Mouse (Mus musculus): Measurements from ENCODE around the gene Krtap9-1. TPM values are rescaled to one million over a fixed set of nuclear protein-coding genes. Genes with fewer than 3 reads are reported as not detected.
A peak's percentile ranks its signal among the peaks of the same experiment; 100 is the strongest.
"Not testable (repeated sequence)": the region's sequence is repeated elsewhere in the genome, so short reads cannot be mapped to it uniquely, and the experiment has no call there.

The Krtap9-1 gene
- not detected in 2 replicates for polyA plus RNA-seq (2015; fragmentation: Nextera tagmentation; extraction: Ambion mirVana)

- not testable (repeated sequence) for H3K9ac ChIP-seq; H3K27me3 ChIP-seq (replicated peaks); H3K4me1 ChIP-seq; H3K36me3 ChIP-seq (replicated peaks); ATAC-seq (replicated peaks); H3K4me2 ChIP-seq; H3K4me3 ChIP-seq; H3K9me3 ChIP-seq; H3K27ac ChIP-seq
- WGBS: 73% methylated on average over 1 of the region's 1 CpGs
Measured at GRCm38 (mm10) chr11:99873089-99873488, at the start of gene Krtap9-1. Krtap9-1 (plus strand) TSS chr11:99873389.

DNA sequence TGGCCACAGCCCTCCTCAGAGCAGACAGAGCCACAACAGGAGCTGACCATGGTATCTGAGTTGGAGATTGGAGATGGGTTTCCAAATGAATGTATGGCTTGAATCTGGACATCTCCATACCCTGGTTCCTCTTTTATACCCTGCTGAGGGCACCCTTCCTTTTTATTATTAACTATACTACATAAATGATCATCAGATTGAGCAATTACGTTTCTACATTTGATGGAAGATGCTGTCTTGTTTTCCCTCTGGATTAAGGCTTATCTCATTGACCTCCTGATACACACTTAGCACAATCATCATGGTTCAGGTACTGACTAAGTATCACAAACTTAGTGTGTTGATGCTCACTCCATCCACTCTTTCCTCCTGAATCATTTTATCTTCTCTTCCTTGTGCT is 35.2 kb upstream of the Krtap9-1 start, which contains the start of gene 2300003K06Rik:
Gene 2300003K06Rik, minus strand, starts transcription at position 101 of the 400 bp plus-strand sequence.
- no peak within 1 kb of the TSS for H3K4me2 ChIP-seq
- H3K4me3 ChIP-seq: no peak within 1 kb of the TSS
- no peak for ATAC-seq (replicated peaks)
- H3K27me3 ChIP-seq (replicated peaks): no peaks in the 10 kb centered on the region
- H3K27ac ChIP-seq: no peak within 1 kb of the TSS
- H3K9me3 ChIP-seq: no peaks in the 10 kb centered on the region
- no peaks in the 10 kb centered on the region for H3K36me3 ChIP-seq (replicated peaks)
- no peaks in the 10 kb centered on the region for H3K4me1 ChIP-seq
- 76% methylated on average over 1 of the region's 1 CpGs for WGBS
- H3K9ac ChIP-seq: no peak within 1 kb of the TSS

GRCm38 (mm10) chr11:99842185-99842584 is 31.0 kb upstream of the Krtap9-1 start:
- H3K4me3 ChIP-seq: no peak overlapping the region
- no peaks in the 10 kb centered on the region for H3K27me3 ChIP-seq (replicated peaks)
- H3K27ac ChIP-seq: no peak overlapping the region
- WGBS: 57% methylated on average over 1 of the region's 1 CpGs
- no peak overlapping the region for H3K4me2 ChIP-seq
- no peaks in the 10 kb centered on the region for H3K9me3 ChIP-seq
- ATAC-seq (replicated peaks): no peak
- no peaks in the 10 kb centered on the region for H3K4me1 ChIP-seq
- no peak overlapping the region for H3K9ac ChIP-seq
- H3K36me3 ChIP-seq (replicated peaks): no peaks in the 10 kb centered on the region

- Histone ChIP-seq H3K9ac (no peak overlapping the region), H3K9me3 (no peaks in the 10 kb centered on the region), H3K27ac (no peak overlapping the region), H3K4me3 (no peak overlapping the region), H3K4me2 (no peak overlapping the region), H3K36me3 (replicated peaks) (no peaks in the 10 kb centered on the region), H3K27me3 (replicated peaks) (no peaks in the 10 kb centered on the region), H3K4me1 (no peaks in the 10 kb centered on the region)
- no peak for ATAC-seq (replicated peaks)
- 95% methylated on average over 2 of the region's 2 CpGs for WGBS
Measured at GRCm38 (mm10) chr11:99846746-99847145, 26.4 kb upstream of the Krtap9-1 start.

- no peak within 1 kb of the TSS for H3K4me2 ChIP-seq
- no peaks in the 10 kb centered on the region for H3K27me3 ChIP-seq (replicated peaks)
- no peaks in the 10 kb centered on the region for H3K9me3 ChIP-seq
Measured at GRCm38 (mm10) chr11:99851508-99851907, 21.7 kb upstream of the Krtap9-1 start, which contains the start of gene Krtap4-16. Krtap4-16 (minus strand) TSS chr11:99851608.

DNA sequence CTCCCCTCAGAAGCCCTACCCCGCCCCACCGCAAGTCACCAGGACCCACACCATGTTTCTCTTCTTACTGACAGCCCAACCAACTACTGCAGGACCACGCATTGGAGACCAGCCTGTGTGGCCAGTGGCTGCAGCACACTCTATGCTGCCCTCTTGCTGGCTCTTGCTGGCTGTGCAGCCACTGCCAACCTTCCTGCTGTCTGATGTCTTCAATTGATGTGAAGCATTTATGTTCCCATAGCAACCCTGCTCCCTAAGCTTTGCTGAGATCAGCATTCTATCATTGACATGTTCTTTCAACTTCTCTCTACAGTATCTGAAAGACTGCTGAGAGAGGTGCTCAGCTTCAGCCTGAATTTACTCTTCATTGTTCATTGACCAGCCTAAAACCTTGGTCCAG is 19.1 kb upstream of the Krtap9-1 start:
- peaks cover 4% of the 10 kb centered on the region; the same call in 1 of the 2 replicates for H3K4me1 ChIP-seq
- H3K9me3 ChIP-seq: no peaks in the 10 kb centered on the region
- H3K27ac ChIP-seq: peak overlapping the region; percentile 2; the same call in 1 of the 2 replicates
- H3K9ac ChIP-seq: no peak overlapping the region
- H3K36me3 ChIP-seq (replicated peaks): no peaks in the 10 kb centered on the region
- ATAC-seq (replicated peaks): 0 out of 2 replicates have a peak, but pooled peaks have one; percentile 54
- H3K4me2 ChIP-seq: no peak overlapping the region
- 67% methylated on average over 3 of the region's 3 CpGs for WGBS
- no peak overlapping the region for H3K4me3 ChIP-seq
- H3K27me3 ChIP-seq (replicated peaks): no peaks in the 10 kb centered on the region

More at GRCm38 (mm10) chr11:99851508-99851907, 21.7 kb upstream of the Krtap9-1 start, which contains the start of gene Krtap4-16:
- Histone ChIP-seq H3K27ac (no peak within 1 kb of the TSS), H3K4me3 (no peak within 1 kb of the TSS), H3K9ac (no peak within 1 kb of the TSS), H3K4me1 (peaks cover 4% of the 10 kb centered on the region; the same call in 1 of the 2 replicates), H3K36me3 (replicated peaks) (no peaks in the 10 kb centered on the region)
- no peak for ATAC-seq (replicated peaks)

- no peaks in the 10 kb centered on the region for H3K36me3 ChIP-seq (replicated peaks)
- WGBS: 88% methylated on average over 2 of the region's 2 CpGs
- no peaks in the 10 kb centered on the region for H3K9me3 ChIP-seq
- no peak for ATAC-seq (replicated peaks)
- H3K4me2 ChIP-seq: no peak within 1 kb of the TSS
- no peaks in the 10 kb centered on the region for H3K27me3 ChIP-seq (replicated peaks)
- no peak within 1 kb of the TSS for H3K27ac ChIP-seq
- H3K4me1 ChIP-seq: peaks cover 4% of the 10 kb centered on the region; the same call in 1 of the 2 replicates
- H3K9ac ChIP-seq: no peak within 1 kb of the TSS
- H3K4me3 ChIP-seq: no peak within 1 kb of the TSS
Measured at GRCm38 (mm10) chr11:99857617-99858016, 15.6 kb upstream of the Krtap9-1 start, which contains the start of gene Gm11568. Gm11568 (plus strand) TSS chr11:99857917.

GRCm38 (mm10) chr11:99858761-99859160 is 14.4 kb upstream of the Krtap9-1 start:
- Histone ChIP-seq H3K27ac (no peak overlapping the region), H3K27me3 (replicated peaks) (no peaks in the 10 kb centered on the region), H3K4me2 (no peak overlapping the region), H3K4me3 (no peak overlapping the region), H3K4me1 (peaks cover 4% of the 10 kb centered on the region; the same call in 1 of the 2 replicates), H3K36me3 (replicated peaks) (no peaks in the 10 kb centered on the region), H3K9ac (no peak overlapping the region), H3K9me3 (no peaks in the 10 kb centered on the region)
- ATAC-seq (replicated peaks): no peak
- WGBS: 75% methylated on average over 2 of the region's 2 CpGs

GRCm38 (mm10) chr11:99864176-99864575 is 9.0 kb upstream of the Krtap9-1 start, which contains the start of gene Gm11559:
Gm11559 (plus strand) TSS chr11:99864476.
- H3K36me3 ChIP-seq (replicated peaks); H3K27me3 ChIP-seq (replicated peaks); ATAC-seq (replicated peaks); H3K4me2 ChIP-seq; H3K9ac ChIP-seq; H3K4me3 ChIP-seq; H3K9me3 ChIP-seq; H3K27ac ChIP-seq; H3K4me1 ChIP-seq: not testable (repeated sequence)
- WGBS: 73% methylated on average over 1 of the region's 1 CpGs

DNA sequence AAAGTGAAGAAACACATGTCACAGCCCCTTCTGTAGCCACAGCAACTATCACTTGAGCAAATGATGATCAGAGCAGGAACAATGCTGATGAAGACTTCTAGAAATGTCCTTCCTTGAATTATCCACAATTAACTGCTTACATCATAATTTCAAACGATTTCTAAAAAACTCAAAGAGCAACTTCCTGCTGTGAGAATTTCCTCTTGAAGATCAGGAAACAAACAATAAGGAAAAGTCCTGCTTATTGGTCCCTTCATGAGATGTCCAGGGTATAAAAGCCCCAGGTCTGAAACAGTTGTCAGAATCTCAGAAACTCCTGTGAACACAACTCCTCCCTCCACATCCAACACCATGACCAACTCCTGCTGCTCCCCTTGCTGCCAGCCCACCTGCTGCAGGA is 5.7 kb downstream of the Krtap9-1 start, which contains the start of gene Gm11567:
Gene Gm11567, plus strand, starts transcription at position 301 of the 400 bp plus-strand sequence.
- H3K9me3 ChIP-seq; H3K27ac ChIP-seq; H3K4me1 ChIP-seq; H3K27me3 ChIP-seq (replicated peaks); H3K36me3 ChIP-seq (replicated peaks); H3K4me2 ChIP-seq; ATAC-seq (replicated peaks); H3K9ac ChIP-seq; H3K4me3 ChIP-seq: not testable (repeated sequence)
- WGBS: 58% methylated on average over 1 of the region's 1 CpGs

GRCm38 (mm10) chr11:99907620-99908019 is 34.4 kb downstream of the Krtap9-1 start, which contains the start of gene Krtap31-1:
Krtap31-1 (plus strand) TSS chr11:99907920.
- Histone ChIP-seq H3K27me3 (replicated peaks) (no peaks in the 10 kb centered on the region), H3K36me3 (replicated peaks) (no peaks in the 10 kb centered on the region), H3K9ac (no peak within 1 kb of the TSS), H3K9me3 (no peaks in the 10 kb centered on the region), H3K27ac (no peak within 1 kb of the TSS), H3K4me2 (no peak within 1 kb of the TSS), H3K4me3 (no peak within 1 kb of the TSS), H3K4me1 (no peaks in the 10 kb centered on the region)
- ATAC-seq (replicated peaks): no peak
- 91% methylated on average over 2 of the region's 2 CpGs for WGBS

- no peaks in the 10 kb centered on the region for H3K36me3 ChIP-seq (replicated peaks)
- no peak within 1 kb of the TSS for H3K27ac ChIP-seq
- no peak within 1 kb of the TSS for H3K9ac ChIP-seq
- H3K9me3 ChIP-seq: no peaks in the 10 kb centered on the region
- no peak for ATAC-seq (replicated peaks)
- no peaks in the 10 kb centered on the region for H3K27me3 ChIP-seq (replicated peaks)
- 89% methylated on average over 3 of the region's 3 CpGs for WGBS
- H3K4me3 ChIP-seq: no peak within 1 kb of the TSS
- no peak within 1 kb of the TSS for H3K4me2 ChIP-seq
- no peaks in the 10 kb centered on the region for H3K4me1 ChIP-seq
Measured at GRCm38 (mm10) chr11:99914451-99914850, 41.3 kb downstream of the Krtap9-1 start, which contains the start of gene Gm11565. Gm11565 (plus strand) TSS chr11:99914751.
